Mouse (Mus musculus) gonadal fat pad, adult 2 months (tissue): ENCODE data around the gene Gipc1. TPM values are rescaled to one million over a fixed set of nuclear protein-coding genes. Genes with fewer than 3 reads are reported as not detected.

ENCODE experiments used
- DNase-seq: peaks from one replicate; pipeline ENCODE4 v3.0.0-alpha.2; 2012; ENCODE audit warnings: low read depth
- polyA plus RNA-seq: library from polyadenylated mRNA; depleted of rRNA; stranded (reverse); fragments of >200 nt; gene quantifications from 2 replicates; pipeline ENCODE4 v1.2.3, GENCODE M21; 2012

Gipc1 gene
- polyA plus RNA-seq, 1 experiment, result 95.2 TPM

- no peak for DNase-seq
Observed at GRCm38 (mm10) chr8:83648031-83648430, 4.4 kb upstream of the Gipc1 start.

GRCm38 (mm10) chr8:83649699-83650098 is 2.8 kb upstream of the Gipc1 start:
- DNase-seq, result no peak

- no peak for DNase-seq
Observed at GRCm38 (mm10) chr8:83652744-83653661, 526 bp downstream of the Gipc1 start.

GRCm38 (mm10) chr8:83653662-83654017 is 1.2 kb downstream of the Gipc1 start:
- DNase-seq, result no peak

- DNase-seq, result no peak
Observed at GRCm38 (mm10) chr8:83654725-83655124, 2.2 kb downstream of the Gipc1 start.

GRCm38 (mm10) chr8:83656043-83656442 is 3.6 kb downstream of the Gipc1 start:
- DNase-seq, result no peak

GRCm38 (mm10) chr8:83656484-83657246 is 4.2 kb downstream of the Gipc1 start:
- no peak for DNase-seq

GRCm38 (mm10) chr8:83660545-83660944 is 8.1 kb downstream of the Gipc1 start:
- DNase-seq, result no peak

- no peak for DNase-seq
Observed at GRCm38 (mm10) chr8:83660995-83661680, 8.7 kb downstream of the Gipc1 start.

GRCm38 (mm10) chr8:83662421-83662826 is 9.9 kb downstream of the Gipc1 start:
- DNase-seq, result no peak

GRCm38 (mm10) chr8:83664096-83664495 is 11.6 kb downstream of the Gipc1 start:
- no peak for DNase-seq

- DNase-seq, result no peak
Observed at GRCm38 (mm10) chr8:83664931-83665625, 12.6 kb downstream of the Gipc1 start.

GRCm38 (mm10) chr8:83665969-83666865 is 13.7 kb downstream of the Gipc1 start, which contains the start of gene Ptger1:
Gene Ptger1 (plus strand): TSS chr8:83666678.
- no peak for DNase-seq

GRCm38 (mm10) chr8:83666866-83667234 is 14.4 kb downstream of the Gipc1 start:
- no peak for DNase-seq

GRCm38 (mm10) chr8:83667526-83667925 is 15.0 kb downstream of the Gipc1 start:
- DNase-seq, result no peak

- no peak for DNase-seq
Observed at GRCm38 (mm10) chr8:83668010-83668916, 15.8 kb downstream of the Gipc1 start.

GRCm38 (mm10) chr8:83669013-83669412 is 16.5 kb downstream of the Gipc1 start:
- DNase-seq, result no peak

GRCm38 (mm10) chr8:83672936-83673335 is 20.5 kb downstream of the Gipc1 start:
- DNase-seq, result no peak

GRCm38 (mm10) chr8:83674497-83674896 is 22.0 kb downstream of the Gipc1 start:
- no peak for DNase-seq

- DNase-seq, result no peak
Observed at GRCm38 (mm10) chr8:83679866-83680265, 27.4 kb downstream of the Gipc1 start.
